Mouse (Mus musculus) cerebellum, adult (tissue): ENCODE results near the gene Pdcl2.

Experiments
- ATAC-seq: cut with Nextera tagmentation; 2 replicates; pipeline ENCODE4 v1.9.2; 2017; ENCODE audit warnings: mild to moderate bottlenecking, moderate library complexity, mixed read lengths; ENCODE audit not compliant: insufficient number of reproducible peaks, low FRiP score, low TSS enrichment

Gene Pdcl2

DNA sequence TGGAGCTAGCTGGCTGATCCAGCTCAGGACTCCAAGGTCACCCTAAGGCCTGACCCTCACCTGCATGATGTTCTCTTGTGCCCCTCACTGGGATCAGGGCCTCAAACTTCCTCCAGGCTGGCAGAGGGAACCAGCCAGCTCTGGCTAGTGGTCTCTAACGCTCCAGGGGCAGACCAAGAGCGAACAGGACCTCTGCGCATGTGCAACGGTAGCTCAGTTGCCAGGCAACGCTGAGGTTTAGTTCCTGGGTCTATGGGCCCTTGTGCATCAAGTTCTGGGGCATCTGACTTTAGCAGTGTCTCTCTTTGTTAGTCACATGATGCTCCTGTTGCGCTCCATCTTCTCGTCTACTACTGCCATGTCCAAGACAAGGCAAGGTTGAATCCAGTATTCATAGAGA is at the start of gene Pdcl2:
TSS of gene Pdcl2 (minus strand) at position 204 of the 400 bp plus-strand sequence.
- no peak for ATAC-seq

DNA sequence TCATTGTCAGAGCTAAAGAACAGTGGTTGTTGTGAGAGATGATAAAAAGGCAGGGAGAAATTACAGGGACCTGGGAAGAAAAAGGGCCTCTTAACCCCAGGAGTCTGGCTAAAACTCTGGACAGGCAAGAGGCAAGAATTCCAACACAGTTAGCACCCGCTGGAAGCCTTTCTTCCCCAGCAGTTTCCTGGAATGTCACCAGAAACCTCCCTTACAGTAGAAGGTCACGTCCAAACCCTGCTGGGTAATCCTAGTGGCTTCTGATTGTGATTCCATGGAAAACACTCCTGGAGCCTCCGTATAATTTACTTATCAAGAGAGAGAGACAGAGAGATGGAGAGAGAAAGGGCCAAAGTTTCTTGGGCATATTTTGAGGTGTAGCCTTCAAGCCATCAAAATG is 48.3 kb upstream of the Pdcl2 start:
- ATAC-seq, result no peak

DNA sequence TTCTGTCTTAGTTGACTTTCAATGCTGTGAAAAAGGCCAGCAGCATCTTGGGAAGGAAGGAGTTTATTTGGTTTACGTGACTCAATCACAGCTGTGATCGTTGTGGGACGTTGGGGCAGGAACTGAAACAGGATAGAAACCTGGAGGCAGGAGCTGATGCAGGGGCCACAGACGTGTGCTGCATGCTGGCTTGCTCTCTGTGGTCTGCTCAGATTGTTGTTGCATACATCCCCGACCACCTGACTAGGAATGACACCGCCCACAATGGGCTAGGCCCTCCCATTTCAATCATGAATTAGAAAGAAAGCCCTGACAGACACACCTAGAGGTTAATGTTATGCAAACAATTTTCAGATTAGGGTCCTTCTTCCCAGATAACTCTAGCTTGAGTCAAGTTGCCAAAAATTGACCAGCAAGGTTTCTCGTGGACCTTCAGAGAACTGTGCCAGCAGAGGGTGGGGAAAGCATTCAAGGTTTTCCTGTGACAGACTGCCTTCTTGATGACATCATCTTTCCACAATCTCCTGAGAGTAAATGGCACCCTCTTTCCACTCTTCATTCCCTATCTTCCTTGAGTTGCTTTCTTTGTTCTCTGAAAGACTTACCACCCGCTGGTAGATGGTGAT is 38.4 kb upstream of the Pdcl2 start:
- ATAC-seq, result no peak

DNA sequence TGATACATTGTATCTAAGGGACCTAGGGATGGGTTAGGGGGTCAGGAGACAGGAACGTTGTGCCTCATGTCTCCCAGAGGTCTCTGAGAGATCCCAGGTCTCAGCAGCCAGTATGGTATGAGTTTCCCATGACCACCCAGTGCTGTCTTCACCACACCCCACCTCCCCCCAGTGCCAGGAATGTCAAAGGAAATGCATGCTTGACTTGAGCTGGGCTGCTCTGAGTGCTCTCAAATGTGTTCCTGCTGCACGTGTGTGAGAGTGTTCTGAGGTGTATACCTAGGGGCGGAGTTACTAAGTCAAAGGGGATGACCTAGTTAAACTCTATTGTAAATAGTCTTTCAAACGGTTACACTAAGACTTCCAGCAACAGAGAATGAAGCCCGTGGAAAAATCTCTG is 34.5 kb upstream of the Pdcl2 start:
- ATAC-seq, result no peak

DNA sequence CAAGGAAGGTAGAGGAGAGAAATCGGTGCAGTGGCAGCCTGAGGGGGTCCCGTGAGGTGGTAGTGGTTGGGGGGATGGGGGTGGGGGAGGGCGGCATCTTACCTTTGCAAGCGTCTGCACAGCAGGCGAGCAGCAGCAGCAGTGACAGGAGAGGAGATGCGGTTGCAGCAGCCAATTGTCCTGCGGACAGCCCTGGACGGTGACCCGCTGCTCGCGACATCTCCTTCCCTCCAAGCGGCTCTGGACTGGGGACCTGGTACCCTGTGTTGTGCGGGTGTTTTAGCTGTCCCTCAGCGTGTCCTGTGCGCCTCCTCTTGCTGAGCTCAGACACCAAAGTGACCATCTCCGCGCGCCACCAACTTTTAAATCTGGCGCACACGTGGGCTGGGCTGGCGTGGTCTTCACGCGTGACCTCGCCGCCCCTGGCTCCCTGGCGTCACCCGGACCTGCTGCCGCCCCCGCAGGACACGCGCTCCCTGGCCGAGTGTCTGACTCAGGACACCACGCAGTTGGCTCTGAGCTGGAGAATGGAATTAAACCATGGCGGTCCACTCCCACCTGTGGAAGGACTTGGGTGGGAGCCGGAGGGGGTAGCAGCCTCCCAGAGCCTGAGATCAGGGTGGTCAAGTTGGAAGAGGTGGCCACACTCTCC is 32.6 kb upstream of the Pdcl2 start, which contains the start of gene Nmu:
TSS of gene Nmu (minus strand) at position 336 of the 652 bp plus-strand sequence.
- ATAC-seq, result no peak

DNA sequence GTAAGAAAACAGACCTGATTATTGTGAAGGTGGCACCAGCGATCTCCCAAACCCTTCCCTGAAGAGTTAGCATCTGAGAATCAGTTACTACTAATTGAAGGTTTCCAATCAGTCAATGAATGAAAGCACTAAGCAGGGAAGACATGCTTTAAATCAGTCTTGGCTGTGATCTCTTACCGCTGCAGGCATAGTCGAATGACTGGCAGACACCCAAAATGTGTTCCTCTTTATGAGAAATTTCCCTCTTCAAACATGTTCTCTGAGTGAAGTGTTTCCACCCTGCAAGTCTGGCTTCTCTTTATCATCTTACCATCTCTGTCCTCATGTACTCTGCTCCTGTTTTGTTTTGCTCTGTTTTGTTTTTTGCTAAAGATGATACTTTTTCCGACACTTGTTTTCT is 29.8 kb upstream of the Pdcl2 start:
- no peak for ATAC-seq

DNA sequence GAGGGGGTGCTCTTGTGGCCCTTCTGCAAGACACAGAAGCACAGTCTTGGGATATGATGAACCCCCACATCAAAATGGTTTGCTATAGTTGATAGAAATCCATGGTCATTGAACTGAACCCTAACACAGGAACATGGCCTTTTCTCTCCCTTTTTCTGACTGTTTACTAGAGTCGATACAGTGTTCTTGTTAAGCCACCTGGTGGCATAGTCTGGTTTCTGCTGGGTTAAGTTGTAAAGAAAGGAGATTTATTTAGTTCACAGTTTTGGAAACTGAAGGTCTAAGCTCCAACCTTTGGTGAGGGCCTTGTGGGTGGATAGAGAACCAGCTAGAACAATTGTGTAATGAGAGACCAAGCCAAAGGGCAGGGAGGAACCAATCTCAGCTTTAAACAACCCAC is 29.1 kb upstream of the Pdcl2 start:
- ATAC-seq, result no peak

DNA sequence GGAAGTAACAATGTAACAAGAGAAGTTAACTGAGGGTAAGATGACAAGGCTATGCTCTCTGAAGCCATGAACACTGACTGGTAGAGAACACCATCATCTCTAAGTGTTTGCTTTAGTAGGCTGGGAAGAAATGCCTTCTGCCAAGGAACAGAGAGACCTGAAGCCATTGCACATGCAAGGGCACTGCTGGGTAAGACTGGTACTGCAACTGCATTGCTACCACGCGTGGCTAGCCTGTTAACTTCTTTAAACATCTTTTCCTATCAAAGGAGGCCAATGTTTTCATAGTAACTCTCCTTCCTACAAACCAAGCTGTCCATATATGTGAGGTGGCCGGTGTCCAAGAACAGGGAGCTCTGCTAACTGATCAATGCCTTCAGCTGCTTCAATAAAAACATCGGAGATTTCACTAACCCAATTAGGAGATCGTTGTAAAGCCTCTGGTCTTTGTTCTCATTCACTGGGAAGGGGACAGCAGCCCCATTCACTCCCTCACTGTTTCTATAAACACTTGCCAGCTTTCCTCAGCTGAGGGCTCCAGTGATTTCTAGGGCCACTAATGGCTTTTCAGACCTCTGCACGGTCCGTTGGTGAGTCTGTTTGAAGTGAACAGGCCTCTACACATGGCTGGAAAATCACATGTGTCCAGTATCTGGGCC is 21.1 kb upstream of the Pdcl2 start:
- ATAC-seq, result no peak

DNA sequence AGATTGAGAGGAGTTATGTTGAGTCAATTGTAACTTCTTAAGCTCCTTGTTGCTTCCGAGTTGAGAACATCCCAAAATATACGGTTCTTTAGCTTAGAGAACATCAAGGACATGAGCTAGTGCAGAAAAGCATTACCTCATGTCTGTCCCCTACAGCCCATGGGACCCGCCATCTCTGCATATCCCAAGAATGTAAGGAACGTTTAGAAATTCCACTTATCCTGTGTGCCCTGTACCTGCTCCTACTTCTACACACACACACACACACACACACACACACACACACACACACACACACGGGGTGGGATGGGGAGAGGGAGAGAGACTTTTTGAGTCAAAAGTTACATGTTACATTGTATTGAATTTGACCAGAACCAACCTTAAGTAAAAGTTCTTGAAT is 20.6 kb upstream of the Pdcl2 start:
- ATAC-seq, result no peak

DNA sequence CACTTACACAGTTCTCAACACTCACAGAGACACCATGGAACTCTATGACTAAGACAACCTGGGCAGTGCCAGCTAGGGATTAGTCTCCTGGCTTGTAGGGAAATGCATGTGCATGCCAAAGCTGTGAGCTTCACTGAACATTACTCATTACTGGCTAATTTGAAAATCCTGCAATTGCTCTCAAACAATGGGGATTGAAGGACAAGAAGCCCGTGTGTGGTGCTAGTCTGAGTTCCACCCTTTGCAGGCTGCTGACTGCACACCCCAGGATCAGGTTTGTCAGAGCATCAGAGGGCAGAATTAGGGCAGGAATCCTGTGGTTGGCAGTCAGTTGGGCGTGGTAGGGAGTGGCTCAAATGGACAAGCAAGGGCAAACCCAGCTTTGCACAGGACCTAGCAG is 15.2 kb upstream of the Pdcl2 start:
- ATAC-seq, result no peak

DNA sequence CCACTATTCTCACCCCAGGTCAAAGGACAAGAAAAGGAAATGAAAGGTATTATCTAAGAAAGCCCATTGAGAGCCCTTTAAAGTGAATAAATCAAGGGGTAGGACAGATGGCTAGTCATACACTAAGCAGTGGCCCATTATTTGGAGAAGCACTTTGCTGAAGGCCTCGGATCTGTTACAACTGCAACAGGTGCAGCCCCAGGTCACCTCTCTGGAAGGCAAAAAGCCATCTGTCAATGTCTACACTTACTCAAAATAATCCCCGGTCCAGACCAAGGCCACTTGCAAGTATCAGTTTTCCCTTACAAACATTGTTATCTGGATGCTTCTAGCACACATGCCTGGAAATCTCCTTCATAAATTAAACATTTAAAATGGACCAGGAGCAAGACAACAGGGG is 10.0 kb upstream of the Pdcl2 start:
- ATAC-seq, result no peak

DNA sequence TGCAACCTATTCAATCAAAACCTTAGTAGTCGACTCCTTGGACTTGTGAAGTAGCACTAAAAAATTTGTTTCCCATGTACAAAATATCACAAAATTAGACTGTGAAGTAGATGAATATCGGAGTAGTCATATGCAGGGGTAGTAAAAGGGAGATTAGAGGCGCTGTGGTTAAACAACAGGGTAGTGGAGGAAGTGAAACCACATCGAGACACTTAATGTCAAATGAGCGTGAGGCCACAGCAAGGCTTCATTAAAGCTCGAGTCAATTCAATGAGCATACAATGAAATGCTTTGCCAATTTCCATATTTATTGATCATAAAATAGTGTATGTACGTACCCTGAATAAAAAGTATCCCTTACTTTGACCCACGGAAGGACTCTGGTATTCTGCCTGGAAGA is 6.1 kb upstream of the Pdcl2 start:
- ATAC-seq, result no peak

DNA sequence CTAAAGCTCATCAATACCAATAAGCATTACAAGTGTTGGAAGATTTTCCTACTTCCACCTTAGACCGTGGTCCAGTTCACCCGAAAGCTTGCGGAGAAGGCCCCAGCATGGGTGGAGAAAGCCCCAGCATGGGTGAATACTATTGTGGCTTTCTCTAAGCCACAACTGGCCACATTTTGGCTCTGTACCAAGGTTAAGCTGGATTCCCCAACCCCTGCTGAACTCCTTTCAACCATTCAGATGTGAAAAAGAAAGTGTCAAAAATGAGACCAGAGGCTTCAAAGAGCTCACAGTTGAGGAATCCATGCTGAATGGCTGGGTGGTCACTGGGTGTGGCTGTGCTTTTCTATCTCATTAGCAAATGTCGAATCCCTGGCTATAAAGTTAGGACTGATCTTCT is 2.9 kb upstream of the Pdcl2 start:
- no peak for ATAC-seq

DNA sequence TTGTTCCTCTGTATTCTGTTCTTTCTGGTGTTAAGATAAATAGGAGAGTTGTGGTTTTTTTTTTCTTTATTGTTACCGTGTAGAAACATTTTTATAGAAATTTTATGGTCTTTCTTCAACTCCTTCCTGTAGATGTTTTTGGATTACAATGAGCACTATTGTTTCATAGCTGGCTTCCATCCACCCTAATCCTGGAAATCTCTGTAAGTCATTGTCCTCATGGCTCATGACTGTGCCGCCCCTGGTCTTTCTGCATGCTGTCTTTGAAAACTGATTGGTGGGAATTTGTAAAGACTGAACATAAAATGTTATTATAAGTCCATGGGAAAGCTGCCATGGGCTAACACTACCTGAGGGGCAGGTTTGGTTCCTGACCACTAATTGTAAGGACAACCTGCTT is 3.7 kb downstream of the Pdcl2 start:
- no peak for ATAC-seq

DNA sequence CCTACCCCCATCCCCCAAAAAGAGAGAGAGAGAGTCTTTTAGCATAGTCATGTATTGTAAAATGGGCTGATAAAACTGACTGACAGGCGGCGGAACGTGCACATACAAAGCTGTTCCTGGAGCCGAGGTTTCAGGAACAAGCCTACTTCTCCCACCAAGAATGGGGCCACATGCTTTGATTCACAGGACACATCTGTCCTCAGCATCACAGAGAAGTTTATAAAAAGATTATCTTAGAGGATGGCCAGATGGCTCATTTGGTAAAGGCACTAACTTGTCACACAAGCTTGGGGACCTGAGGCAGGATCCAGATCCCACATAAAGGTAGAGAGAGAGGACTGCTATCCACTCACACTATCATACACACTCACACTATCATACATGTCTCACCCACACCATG is 5.8 kb downstream of the Pdcl2 start:
- no peak for ATAC-seq

DNA sequence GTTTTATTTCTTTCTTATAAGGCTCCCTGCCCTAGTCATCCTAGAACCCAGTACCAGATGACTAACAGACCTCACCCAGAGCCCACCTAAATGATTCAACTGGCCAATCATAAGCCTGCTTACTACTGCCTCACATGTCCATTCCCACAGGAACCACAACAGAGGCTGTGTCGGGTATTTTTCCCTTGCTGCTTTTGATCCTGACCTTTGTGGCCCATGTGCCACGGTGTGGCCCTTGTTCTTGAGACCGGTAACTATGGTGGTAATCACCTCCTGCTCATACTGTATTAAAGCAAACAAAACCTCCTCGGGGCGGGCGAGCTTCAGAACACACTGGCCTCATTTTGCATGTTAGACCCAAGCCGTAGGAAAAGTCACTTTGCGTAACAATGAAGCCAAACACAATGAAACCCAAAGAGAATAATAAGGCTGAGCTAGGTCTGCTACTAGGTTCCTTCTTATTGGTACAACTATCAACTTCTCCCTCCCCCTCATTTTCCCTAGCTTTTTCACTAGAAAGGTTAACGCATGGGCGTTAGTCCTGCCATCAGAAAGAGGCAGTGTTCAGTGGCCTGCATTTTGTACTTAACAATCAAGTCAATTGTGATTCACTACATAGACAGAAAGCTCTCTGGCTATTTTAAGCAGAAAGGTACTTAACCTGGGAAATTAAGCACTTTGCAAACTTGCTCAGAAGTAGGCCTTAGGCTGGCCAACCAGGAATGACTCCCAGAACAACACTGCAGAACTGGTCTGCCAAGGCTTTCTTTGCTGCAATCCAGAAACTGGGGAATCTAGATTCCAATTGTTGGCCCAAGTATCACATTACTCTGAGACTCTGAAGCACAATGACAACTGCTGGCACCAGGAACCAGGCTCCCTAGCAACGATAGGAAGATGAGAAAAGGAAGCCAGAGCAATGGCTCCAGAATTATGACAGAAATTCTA is 9.4 kb downstream of the Pdcl2 start:
- ATAC-seq, result no peak

DNA sequence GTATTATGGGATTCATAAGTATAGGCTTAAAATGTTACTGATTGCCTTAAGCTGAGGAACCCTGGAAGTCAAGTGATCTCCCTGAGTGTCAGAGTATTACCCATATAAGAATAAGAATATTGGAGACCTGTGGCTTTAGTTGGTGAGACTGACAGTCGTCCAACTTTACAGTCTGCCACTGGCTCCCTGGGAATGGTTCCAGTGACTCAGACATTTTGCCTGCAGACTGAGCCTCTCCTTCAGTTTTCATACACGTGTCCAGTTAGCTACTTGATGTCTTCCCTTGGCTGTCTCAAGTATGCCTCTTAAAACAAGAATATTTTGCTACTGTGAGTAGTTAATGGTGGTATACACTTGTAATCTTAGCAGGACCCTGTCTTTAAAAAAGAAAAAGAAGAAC is 22.8 kb downstream of the Pdcl2 start:
- no peak for ATAC-seq

DNA sequence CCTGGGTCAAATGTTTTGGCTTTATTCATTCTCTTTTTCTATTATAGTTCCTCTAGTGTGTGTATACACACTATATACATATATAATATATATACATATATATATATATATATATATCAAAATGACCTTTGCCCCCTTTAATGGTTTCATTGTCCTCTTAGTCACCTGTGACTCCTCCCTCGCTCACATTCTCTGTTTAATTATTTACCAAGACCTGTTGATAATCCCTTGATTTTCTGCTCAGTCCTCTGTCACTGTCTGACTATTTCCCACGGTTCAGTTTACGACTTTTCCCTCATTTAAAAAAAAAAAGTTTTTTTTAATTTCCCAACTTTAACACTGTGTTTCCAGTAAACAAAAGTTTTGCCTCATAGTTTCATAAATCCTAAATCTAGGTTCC is 24.7 kb downstream of the Pdcl2 start:
- ATAC-seq, result no peak

DNA sequence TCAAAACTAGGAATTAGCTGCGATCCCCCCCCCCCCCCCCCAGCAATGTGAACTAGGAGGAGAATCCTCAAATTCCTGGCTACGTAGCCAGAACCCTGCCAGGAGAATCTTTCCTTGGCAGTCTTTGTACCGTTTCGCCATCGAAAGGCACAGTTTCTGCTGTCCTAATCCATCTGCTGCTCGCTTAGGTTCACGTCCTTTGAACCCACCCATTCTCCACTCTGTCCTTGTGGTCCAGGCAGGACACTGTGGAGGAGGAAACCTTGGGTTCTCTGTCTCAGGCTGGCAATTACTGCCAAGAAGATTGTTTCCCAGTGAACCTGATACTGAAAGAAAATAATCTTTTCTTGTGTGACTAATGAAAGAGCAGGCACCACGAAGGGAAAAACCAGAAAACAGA is 25.3 kb downstream of the Pdcl2 start:
- no peak for ATAC-seq

DNA sequence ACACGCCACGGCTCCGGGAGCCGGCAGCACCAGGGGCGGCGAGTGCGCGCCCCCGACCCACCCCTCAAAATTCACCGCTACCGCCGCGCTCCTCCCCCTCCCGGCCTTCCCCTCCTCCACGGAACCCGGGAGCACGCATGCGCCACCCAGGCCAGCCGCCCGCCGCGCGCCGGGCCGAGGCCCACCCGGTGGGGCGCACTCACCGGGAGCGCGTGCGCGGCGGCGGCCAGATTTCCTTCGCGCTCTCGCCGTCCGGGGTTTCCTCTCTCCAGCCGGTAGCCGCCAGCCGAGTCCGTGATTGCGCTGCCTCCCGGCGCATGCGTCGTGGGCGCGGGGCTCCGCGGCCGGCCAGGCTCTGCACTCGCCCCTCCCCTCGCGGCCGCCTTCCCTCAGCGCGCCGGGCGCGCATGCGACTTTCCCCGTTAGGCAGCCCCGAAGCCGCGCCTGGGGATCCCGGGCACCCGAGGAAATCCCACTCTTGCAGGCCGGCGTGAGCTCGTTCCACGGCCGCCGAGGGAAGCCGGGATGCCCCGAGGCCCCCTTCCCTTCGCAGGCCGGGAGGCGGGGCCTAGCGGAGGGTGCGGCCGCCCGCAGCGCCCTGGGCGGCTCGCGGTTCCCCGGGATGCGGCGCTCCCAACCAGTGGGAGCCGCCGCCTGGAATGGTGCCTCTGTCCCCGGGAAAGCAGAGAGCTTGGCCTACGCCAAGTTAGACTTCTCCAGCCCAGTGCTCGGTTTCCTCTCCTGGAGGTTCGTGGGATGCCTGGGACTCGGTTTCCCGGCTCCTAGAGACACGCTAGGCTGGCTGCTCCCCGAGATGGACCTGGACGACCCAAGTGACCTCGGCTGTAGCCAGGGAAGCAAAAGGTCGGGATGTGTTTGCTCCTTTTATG is 26.3 kb downstream of the Pdcl2 start, which contains the start of gene Clock:
TSS of gene Clock (minus strand) at position 341 of the 890 bp plus-strand sequence.
- ATAC-seq, result peak; percentile 84
